Mouse (Mus musculus) forebrain, embryonic 14.5 days (tissue): ENCODE data around the gene Zfp335. TPM values are rescaled to one million over a fixed set of nuclear protein-coding genes. Genes with fewer than 3 reads are reported as not detected.
"Not testable (repeated sequence)": the region's sequence is repeated elsewhere in the genome, so short reads cannot be mapped to it uniquely, and the experiment has no call there.

Experiments used
- ATAC-seq: fragments of 200-750 bp; cut with Nextera tagmentation; 2 replicates; pipeline ENCODE4 v1.8.0; 2017; ENCODE audit warnings: mild to moderate bottlenecking, moderate library complexity
- DNase-seq: peaks from one replicate; pipeline ENCODE4 v3.0.0-alpha.2; 2015; ENCODE audit warnings: low spot score
- H3K27ac ChIP-seq: fragments of 300-500 bp; sonication (generic); 2 replicates; pipeline ENCODE4 v1.5.1; 2014; ENCODE audit warnings: low read depth, mild to moderate bottlenecking, control low read depth, low read length, moderate library complexity
- H3K27me3 ChIP-seq: fragments of 300-500 bp; sonication (generic); replicated peaks from 2 replicates; pipeline ENCODE4 v1.6.1; 2014; ENCODE audit warnings: low read length, control low read depth, mixed read lengths; ENCODE audit not compliant: control insufficient read depth, insufficient read depth
- H3K36me3 ChIP-seq: fragments of 300-500 bp; sonication (generic); 2 replicates; pipeline ENCODE4 v1.6.1; 2014; ENCODE audit warnings: low read length, control low read depth; ENCODE audit not compliant: control insufficient read depth, insufficient read depth
- H3K4me1 ChIP-seq: fragments of 300-500 bp; sonication (generic); 2 replicates; pipeline ENCODE4 v1.6.1; 2014; ENCODE audit warnings: antibody characterized with exemption, low read length, control low read depth; ENCODE audit not compliant: control insufficient read depth, insufficient read depth
- H3K4me2 ChIP-seq: fragments of 300-500 bp; sonication (generic); 2 replicates; pipeline ENCODE4 v1.6.1; 2014; ENCODE audit warnings: mild to moderate bottlenecking, control low read depth, low read length
- H3K4me3 ChIP-seq: fragments of 300-500 bp; sonication (generic); 2 replicates; pipeline ENCODE4 v1.5.1; 2014; ENCODE audit warnings: low read depth, low read length, control low read depth
- H3K9ac ChIP-seq: fragments of 300-500 bp; sonication (generic); 2 replicates; pipeline ENCODE4 v1.6.1; 2014; ENCODE audit warnings: mild to moderate bottlenecking, low read length, control low read depth, moderate library complexity
- H3K9me3 ChIP-seq: fragments of 300-500 bp; sonication (generic); replicated peaks from 2 replicates; pipeline ENCODE4 v1.6.1; 2016; ENCODE audit warnings: low read length, control low read depth, mixed read lengths; ENCODE audit not compliant: control insufficient read depth
- WGBS: fragments of 180-500 bp; shearing (Covaris S2); extraction: QIAGEN DNeasy Blood & Tissue Kit; methylation state at CpG from one replicate; pipeline ENCODE4 v1.1.7; 2014; 5-methylcytosine and 5-hydroxymethylcytosine counted together
- polyA plus RNA-seq: library from polyadenylated mRNA; unstranded; fragments of >200 nt; fragmentation: Nextera tagmentation; extraction: Ambion mirVana; gene quantifications from 2 replicates; pipeline ENCODE4 v1.2.1, GENCODE M21; 2014

The Zfp335 gene
- polyA plus RNA-seq, 1 experiment from 2014 or later = 8.9 TPM

GRCm38 (mm10) chr2:164859640-164860432, 51.7 kb downstream of the Zfp335 start:
- Histone ChIP-seq H3K36me3 (no peaks in the 10 kb centered on the region), H3K4me2 (no peak overlapping the region), H3K4me3 (no peak overlapping the region), H3K4me1 (peaks cover 8% of the 10 kb centered on the region), H3K27ac (no peak overlapping the region), H3K9me3 (0 out of 2 replicates have a peak, but pooled peaks cover 2% of the 10 kb centered on the region), H3K27me3 (peaks cover 29% of the 10 kb centered on the region), H3K9ac (no peak overlapping the region)
- DNase-seq (no peak), ATAC-seq (no peak)
- WGBS = 46% methylated on average over 9 of the region's 9 CpGs

- H3K9me3 ChIP-seq = 0 out of 2 replicates have a peak, but pooled peaks cover 2% of the 10 kb centered on the region
- H3K4me1 ChIP-seq = peaks cover 8% of the 10 kb centered on the region
- ATAC-seq = no peak
- H3K9ac ChIP-seq = no peak overlapping the region
- no peak for DNase-seq
- no peaks in the 10 kb centered on the region for H3K36me3 ChIP-seq
- no peak overlapping the region for H3K4me3 ChIP-seq
- H3K27ac ChIP-seq = no peak overlapping the region
- WGBS = 51% methylated on average over 2 of the region's 2 CpGs
- H3K4me2 ChIP-seq = no peak overlapping the region
- peaks cover 31% of the 10 kb centered on the region for H3K27me3 ChIP-seq
These were observed 52.4 kb downstream of the Zfp335 start for GRCm38 (mm10) chr2:164859155-164859554.

- Histone ChIP-seq H3K27ac (no peak overlapping the region), H3K9me3 (no peaks in the 10 kb centered on the region), H3K4me1 (peaks cover 8% of the 10 kb centered on the region), H3K9ac (peak overlapping the region; percentile 49), H3K36me3 (no peaks in the 10 kb centered on the region), H3K4me3 (peak overlapping the region; percentile 36), H3K27me3 (peaks cover 31% of the 10 kb centered on the region), H3K4me2 (peak overlapping the region; percentile 76)
- DNase-seq = no peak
- no peak for ATAC-seq
- 2% methylated on average over 19 of the region's 19 CpGs for WGBS
These were observed 53.6 kb downstream of the Zfp335 start for GRCm38 (mm10) chr2:164857842-164858553.

GRCm38 (mm10) chr2:164857101-164857821, 54.3 kb downstream of the Zfp335 start, which contains the start of gene Pltp:
TSS of gene Pltp (minus strand) at chr2:164857711.
- peak; percentile 62 for DNase-seq
- Histone ChIP-seq H3K27ac (no peak within 1 kb of the TSS), H3K9ac (peak within 1 kb of the TSS; percentile 49), H3K4me1 (peaks cover 8% of the 10 kb centered on the region), H3K27me3 (peaks cover 31% of the 10 kb centered on the region), H3K4me3 (peak within 1 kb of the TSS; percentile 36), H3K9me3 (no peaks in the 10 kb centered on the region), H3K4me2 (peak within 1 kb of the TSS; percentile 76), H3K36me3 (no peaks in the 10 kb centered on the region)
- peak; percentile 78 for ATAC-seq
- WGBS = under 1% methylated on average over 47 of the region's 47 CpGs

GRCm38 (mm10) chr2:164856309-164857100, 55.1 kb downstream of the Zfp335 start:
- no peaks in the 10 kb centered on the region for H3K36me3 ChIP-seq
- DNase-seq (no peak), ATAC-seq (peak; percentile 47)
- H3K4me1 ChIP-seq = peaks cover 8% of the 10 kb centered on the region
- peak overlapping the region; percentile 36 for H3K4me3 ChIP-seq
- no peak overlapping the region for H3K27ac ChIP-seq
- no peaks in the 10 kb centered on the region for H3K9me3 ChIP-seq
- peak overlapping the region; percentile 76 for H3K4me2 ChIP-seq
- peaks cover 31% of the 10 kb centered on the region for H3K27me3 ChIP-seq
- WGBS = under 1% methylated on average over 42 of the region's 42 CpGs
- H3K9ac ChIP-seq = peak overlapping the region; percentile 49

- not testable (repeated sequence) for ATAC-seq, H3K27ac ChIP-seq, H3K4me1 ChIP-seq, DNase-seq, H3K9ac ChIP-seq, H3K4me3 ChIP-seq, H3K9me3 ChIP-seq, H3K36me3 ChIP-seq
- 85% methylated on average over 5 of the region's 5 CpGs for WGBS
- peak overlapping the region; percentile 76; the same call in 1 of the 2 replicates for H3K4me2 ChIP-seq
- peaks cover 31% of the 10 kb centered on the region for H3K27me3 ChIP-seq
These were observed 56.0 kb downstream of the Zfp335 start for GRCm38 (mm10) chr2:164855572-164855971.

GRCm38 (mm10) chr2:164850061-164850460, 61.5 kb downstream of the Zfp335 start:
- Histone ChIP-seq H3K27me3 (0 out of 2 replicates have a peak, but pooled peaks cover 2% of the 10 kb centered on the region), H3K4me1 (no peaks in the 10 kb centered on the region), H3K4me3 (no peak overlapping the region), H3K9ac (no peak overlapping the region), H3K27ac (no peak overlapping the region), H3K36me3 (no peaks in the 10 kb centered on the region), H3K9me3 (no peaks in the 10 kb centered on the region), H3K4me2 (no peak overlapping the region)
- no peak for ATAC-seq
- WGBS = 83% methylated on average over 8 of the region's 8 CpGs
- no peak for DNase-seq

GRCm38 (mm10) chr2:164845782-164846181, 65.8 kb downstream of the Zfp335 start:
- Histone ChIP-seq H3K9me3 (no peaks in the 10 kb centered on the region), H3K27me3 (no peaks in the 10 kb centered on the region), H3K36me3 (no peaks in the 10 kb centered on the region), H3K27ac (no peak overlapping the region), H3K4me2 (no peak overlapping the region), H3K4me1 (no peaks in the 10 kb centered on the region), H3K4me3 (no peak overlapping the region), H3K9ac (no peak overlapping the region)
- ATAC-seq (no peak), DNase-seq (no peak)
- 62% methylated on average over 3 of the region's 3 CpGs for WGBS
